Mouse (Mus musculus) cerebellum, adult 9-11 months (tissue): Measurements from ENCODE around the gene Limch1.

Experiments used
- DNase-seq: peaks from one replicate; pipeline ENCODE4 v3.0.0; 2022

Limch1 gene

DNA sequence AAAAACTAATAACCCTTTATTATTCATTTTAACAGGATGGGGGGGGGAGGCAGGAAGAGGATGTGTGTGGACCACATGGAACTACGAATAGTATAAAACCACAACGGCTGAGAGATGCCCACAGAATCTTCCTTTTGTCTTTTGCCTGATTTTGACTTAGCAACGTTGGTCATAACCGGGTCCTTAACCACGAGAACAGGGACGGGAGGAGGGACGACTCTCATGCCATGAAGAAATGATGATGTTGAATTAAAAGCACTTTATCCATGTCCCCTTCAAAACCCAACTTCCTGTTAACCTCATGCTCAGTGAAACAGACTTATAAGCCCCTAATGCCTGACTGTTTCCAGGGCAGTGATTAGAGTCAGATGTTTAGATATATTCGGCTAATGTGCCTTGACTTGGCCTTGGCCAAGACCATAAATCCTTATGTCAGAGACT is 41.0 kb downstream of the Limch1 start:
- DNase-seq, result no peak

- no peak for DNase-seq
Observed at GRCm38 (mm10) chr5:66789041-66789440, 43.4 kb downstream of the Limch1 start.

DNA sequence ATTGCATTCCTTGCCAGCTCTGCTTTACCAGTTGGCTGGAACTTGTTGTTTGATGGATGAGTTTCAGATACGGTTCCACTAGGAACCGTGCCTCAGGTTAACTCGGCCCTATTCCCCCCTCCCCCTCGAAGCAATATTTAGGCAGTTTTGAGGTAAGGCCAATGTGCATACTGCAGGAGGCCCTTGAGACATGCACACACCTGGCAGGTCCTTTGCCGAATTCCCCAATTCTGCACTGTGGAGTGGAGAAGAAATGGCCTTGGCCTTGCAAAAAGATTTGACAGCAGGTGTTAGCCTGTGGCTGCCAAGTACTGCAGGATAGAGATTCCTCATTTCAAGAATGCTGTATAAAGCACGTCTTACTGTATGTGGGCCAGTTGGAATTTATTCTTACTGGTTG is 45.5 kb downstream of the Limch1 start:
- peak; percentile 63 for DNase-seq

DNA sequence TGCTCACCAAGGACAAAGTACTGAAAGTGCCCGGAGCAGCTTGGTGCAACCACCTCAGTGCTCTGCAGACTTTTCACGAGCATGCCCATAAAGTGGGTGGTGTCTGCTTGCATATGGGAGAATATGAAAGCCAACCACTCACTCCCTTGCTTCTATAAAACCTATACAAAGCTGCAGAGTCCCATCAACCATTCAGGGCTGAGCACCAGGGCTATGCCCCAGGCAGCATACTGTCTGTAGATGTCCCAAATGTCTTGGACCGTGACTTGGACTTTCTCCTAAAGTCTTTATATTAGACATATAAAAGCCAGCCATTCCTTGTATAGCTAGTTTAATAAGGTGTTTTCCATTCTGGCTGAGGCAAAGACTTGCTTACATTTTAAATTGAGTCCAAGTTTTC is 47.6 kb downstream of the Limch1 start:
- DNase-seq, result no peak

- DNase-seq, result no peak
Observed at GRCm38 (mm10) chr5:66797326-66797725, 51.7 kb downstream of the Limch1 start.

GRCm38 (mm10) chr5:66798135-66798534 is 52.5 kb downstream of the Limch1 start:
- no peak for DNase-seq

DNA sequence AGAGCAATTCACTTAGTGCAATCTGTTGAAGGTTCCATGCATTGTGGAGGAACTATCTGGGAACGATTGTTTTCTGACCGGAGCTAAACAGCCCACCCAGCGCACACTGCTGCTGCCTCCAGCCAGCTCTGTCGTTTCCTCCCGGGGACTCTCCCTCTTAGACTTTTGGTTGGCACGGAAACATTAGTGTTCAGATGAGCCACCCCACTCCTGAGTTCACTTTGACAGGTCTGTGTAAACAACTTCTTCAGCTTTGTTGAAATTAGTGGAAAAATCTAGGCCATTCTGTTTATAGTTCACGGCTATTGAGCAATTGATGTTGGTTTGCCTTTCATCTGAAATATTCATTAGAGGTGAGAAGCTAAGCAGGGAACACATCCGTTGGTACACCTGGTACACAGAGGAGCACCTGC is 53.0 kb downstream of the Limch1 start:
- no peak for DNase-seq

DNA sequence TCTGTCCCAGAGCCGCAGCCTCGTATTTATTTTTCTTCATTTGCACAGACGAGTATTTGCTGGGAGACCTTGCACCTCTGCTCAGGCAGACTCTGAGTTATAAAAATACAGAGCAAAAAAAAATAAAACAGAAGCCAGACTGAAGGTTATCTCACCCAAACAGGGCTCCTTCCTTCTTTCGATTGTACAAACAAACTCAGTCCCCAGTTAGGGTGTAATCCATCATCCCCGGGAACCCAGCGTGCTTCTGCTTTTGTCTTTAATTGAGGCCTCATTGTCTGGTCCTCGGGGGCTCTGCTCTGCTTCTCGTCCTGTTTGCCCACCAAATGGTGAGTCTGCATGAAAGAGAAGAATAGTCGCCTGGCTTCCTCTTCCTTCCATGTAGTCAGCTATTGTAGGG is 54.6 kb downstream of the Limch1 start:
- no peak for DNase-seq

DNA sequence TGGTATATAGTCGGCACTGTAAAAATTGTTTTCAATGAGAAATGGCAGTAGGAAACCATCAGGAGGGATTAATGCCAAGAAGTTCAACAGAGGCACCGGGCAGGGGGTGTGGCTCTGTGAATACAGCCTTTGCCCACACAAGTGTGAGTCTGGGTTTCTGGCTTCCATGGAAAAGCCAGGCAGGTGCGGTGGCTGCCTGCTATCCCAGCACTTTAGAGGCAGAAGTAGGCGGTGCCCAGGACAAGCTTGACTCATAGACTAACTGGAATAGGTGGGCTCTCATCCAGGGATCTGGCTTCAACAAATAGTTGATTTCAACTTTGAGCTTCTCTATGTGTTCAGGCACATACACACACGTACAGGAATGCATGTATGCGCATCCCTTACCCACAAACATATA is 55.4 kb downstream of the Limch1 start:
- DNase-seq, result no peak

- DNase-seq, result no peak
Observed at GRCm38 (mm10) chr5:66802196-66802595, 56.6 kb downstream of the Limch1 start.

DNA sequence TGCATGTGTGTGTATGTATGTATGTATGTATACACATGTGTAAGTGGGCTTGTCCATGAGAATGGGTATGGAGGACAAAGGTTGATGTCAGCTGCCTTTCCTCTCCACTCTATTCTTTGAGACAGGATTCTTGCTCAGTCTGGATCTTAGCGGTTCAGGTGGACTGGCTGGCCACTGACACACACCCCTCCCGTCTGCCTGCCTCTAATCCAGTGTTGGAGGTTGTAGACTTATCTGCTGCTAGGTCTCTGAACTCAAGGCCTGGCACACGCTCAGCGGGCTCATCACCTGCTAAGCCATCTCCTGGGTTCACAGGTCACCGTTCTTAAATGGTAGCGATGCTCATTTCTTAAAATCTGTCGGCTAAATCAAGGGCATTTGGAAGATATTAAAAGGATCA is 60.7 kb downstream of the Limch1 start:
- DNase-seq, result no peak

DNA sequence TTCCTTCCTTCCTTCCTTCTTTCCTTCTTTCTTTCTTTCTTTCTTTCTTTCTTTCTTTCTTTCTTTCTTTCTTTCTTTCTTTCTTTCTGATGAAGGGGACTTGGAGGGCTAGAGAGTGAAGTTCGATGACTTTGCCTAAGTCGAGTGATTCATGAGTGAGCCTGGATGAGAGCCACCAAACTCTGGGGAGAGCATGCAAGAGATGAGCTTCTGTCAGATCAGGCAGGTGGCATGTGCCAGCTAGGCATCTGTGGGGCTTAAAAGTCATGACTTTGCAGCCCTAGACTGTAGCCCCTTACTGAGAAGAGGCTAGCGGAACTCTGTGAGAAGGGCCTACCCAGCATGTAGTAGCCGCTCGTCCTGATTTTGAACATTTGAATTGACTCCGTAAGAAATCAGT is 62.1 kb downstream of the Limch1 start:
- DNase-seq, result no peak

DNA sequence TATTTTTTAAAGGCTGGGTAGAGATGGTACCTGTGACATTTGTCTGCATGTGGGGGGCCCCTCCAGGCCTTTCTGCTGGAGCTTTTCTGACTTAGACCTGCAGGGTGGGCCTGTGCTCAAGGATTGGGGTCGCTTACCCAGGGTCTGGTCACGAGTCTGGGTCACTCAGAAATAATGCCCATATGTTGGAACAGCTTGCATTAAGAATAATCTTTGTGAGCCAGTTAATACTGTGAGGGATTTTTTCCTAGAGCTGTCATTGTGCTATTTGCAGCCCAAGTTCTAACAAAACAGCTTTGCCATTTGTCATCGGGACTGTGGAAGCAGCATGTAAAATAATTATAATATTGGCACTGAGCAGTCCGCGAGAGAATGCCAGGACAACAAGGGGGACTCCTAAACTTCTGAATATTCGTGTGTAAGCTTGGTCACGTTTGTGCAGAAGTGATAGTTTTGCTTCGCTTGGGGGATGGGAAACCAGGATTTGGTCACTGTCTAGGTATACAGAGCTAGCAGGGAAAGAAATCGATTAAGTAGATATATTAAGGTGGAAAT is 63.5 kb downstream of the Limch1 start:
- DNase-seq, result no peak

DNA sequence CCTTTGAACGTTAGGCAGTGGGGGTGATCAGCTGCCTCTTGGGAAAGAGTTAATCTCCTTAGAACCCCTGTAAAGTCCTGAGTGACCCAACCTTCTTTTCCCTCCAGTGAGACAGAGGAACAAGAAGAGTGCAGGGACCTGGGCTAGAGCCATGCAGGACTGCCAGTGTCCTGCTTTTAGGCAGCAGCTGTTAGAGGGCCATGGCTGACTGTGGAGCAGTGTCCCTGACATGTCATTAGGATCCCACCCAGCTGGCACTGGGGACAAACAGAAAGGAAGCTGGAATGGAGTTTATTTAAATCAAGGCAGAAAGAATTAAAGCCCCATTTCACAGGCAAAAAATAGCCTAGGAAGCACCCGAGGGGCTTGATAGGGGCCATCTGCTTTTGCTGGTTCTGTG is 64.8 kb downstream of the Limch1 start:
- no peak for DNase-seq

DNA sequence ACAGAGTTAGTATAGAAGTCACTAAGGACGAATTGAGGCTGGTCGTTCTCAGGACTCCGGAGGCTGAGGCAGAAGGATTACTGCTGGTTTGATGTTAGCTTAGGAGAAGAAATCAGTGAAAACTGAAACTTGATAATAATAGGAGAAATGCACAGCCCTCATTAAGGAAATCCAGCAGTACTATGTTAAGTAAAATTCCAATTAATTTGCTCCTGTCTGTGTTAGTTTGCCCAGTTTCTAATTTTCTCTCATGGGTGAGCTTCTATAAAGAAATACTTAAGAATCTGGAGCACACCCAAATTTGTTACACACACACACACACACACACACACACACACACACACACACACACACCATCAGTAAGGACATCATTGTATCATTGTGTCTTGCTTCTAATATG is 69.0 kb downstream of the Limch1 start:
- no peak for DNase-seq

GRCm38 (mm10) chr5:66815877-66816276 is 70.2 kb downstream of the Limch1 start:
- DNase-seq, result no peak

DNA sequence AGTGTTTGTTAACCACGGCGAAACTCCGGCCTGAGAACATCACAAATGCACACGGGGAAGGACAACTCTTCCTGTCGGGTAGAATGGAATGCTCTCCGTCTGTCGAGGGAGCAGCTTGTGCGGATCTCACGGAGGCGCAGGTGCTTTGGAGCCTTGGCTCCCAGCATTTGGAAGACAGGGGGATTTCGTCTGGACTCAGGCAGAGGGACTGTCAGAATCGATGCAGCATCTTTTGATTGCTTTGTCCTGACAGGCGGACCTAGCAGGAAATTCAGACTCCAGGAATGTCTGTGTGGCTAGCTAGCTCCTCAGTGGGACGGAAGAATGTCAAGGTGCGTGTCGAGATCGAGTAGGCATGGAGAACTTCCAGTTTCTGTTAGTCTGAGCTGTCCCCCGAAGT is 71.1 kb downstream of the Limch1 start:
- no peak for DNase-seq

DNA sequence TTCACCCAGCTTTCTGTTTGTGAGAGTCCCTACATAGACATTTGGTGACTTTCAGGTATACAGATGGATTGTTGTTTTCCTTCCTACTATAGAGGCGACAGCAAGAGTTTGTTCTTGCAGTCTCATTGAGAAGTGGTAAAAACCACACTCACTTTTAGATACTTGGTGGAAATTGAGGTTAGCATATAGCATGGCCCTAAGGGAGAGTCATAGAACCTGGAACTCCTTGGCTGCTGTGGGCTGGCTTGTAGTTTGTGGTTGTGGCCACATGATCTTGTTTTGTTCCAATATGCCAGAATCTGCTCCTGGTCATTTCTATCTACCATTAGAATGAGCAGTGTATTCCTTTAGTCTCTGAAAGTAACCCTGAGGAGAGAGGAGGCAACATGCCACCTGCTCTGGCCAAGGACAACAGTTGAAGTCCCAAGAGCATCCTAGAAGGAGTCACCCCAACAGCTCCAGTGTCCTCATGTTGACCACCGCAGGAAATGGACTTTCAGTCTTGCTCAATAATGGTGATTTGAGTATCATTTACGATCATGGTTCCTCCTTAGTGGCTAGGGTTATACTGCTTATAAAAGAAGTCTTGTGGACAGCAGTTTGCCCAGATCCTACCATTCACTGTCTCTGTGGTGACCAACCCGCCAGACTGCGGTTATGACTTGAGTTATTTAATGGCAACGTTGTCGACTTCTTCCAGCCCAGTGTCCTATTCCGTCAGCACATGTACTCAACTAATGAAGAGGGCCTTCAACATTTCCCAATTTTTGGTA is 71.7 kb downstream of the Limch1 start:
- DNase-seq, result no peak

DNA sequence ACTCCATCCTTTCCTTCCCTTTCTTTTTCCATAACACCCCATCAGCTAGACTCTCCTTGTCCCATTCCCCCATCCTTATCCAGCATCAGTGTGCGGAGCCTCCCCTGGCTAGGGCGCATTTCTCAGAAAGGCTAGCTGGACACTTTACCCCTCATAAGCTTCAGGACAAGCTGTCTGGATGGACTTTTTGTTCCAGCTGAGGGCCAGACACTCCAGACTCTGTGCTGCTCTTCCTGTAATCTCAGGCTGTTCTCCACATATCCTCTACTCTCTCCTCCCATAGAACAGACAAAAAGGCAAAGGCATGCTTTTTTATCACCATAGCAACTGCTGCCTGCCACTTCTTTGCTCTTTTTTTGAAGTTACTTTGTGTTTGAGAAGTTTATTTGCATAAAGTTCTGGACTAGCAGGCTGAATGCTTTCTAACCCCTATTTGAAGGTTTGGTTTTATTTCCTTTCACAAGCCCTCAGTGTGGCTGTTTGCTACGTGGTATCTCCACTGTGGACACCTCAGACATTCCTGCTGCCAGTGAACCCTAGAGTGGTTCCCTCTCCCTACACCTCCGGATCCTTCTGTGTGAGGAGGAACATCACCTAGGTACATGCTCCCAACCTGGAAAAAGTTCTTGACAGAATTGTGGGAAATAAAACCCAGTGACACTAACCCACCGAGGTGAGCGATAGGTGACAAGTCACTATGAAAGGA is 77.0 kb downstream of the Limch1 start:
- no peak for DNase-seq

GRCm38 (mm10) chr5:66825586-66825985 is 80.0 kb downstream of the Limch1 start:
- DNase-seq, result no peak

DNA sequence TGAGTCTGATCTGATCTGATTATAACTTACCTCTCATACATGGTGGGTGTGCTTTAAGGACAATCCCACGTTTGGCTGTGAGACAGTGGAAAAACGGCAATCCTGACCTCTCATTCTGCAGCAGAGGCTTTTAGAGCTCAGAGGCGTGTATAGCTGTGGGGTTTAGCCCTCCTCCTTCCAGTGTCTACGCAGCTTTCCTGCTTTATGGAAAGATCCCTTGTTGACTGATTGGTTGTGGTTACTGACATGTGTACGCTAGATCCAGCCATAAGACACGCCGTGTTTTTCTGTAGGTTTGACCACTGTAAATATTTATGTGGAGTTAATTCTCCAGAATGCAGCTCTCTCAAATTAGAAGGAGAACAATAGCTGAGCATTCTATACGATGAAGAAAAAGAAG is 81.2 kb downstream of the Limch1 start:
- no peak for DNase-seq

GRCm38 (mm10) chr5:66829505-66829904 is 83.9 kb downstream of the Limch1 start:
- no peak for DNase-seq

DNA sequence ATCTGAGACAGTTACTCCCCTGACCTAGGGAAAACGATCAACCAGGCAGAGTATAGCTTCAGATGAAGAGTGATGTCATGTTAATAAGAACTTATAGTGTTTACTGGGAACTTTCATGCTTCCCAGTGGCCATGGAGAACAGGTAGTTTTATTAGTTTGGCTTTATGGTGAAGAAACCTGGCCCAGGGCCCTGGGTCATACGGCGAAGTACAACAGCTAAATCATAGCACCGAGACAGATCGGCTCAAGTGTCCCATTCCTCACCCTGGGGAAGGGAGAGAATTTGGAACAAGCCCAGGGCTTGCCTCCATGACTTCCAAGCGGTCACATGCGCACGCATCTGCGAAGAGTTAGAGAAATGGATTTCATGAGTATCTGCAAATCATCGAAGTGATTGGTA is 84.6 kb downstream of the Limch1 start:
- DNase-seq, result no peak

DNA sequence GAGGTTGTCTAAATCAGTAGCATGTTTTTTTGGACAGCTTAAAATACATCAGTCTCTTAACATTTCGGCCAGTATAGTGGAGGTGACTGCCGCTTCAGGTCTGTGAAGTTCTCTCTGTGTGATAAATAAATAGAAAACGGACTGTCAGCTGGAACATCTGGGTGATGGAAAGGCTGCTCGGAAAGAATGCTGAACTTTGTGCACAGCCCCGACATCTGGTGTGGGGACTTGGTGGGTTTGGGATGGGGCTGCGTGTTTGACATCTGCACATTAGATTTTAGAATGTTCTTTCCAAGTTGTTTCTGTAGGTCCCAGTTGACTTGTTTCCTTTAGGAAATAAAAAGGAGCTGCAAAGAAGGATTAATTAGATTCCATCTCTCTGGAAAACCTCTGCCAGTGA is 89.1 kb downstream of the Limch1 start:
- no peak for DNase-seq
